Mouse (Mus musculus): Measurements from ENCODE around the gene Pip4p1. TPM values are rescaled to one million over a fixed set of nuclear protein-coding genes. Genes with fewer than 3 reads are reported as not detected.

The Pip4p1 gene
- polyA plus RNA-seq, 1 experiment from 2014 or later = 24.5 TPM

DNA sequence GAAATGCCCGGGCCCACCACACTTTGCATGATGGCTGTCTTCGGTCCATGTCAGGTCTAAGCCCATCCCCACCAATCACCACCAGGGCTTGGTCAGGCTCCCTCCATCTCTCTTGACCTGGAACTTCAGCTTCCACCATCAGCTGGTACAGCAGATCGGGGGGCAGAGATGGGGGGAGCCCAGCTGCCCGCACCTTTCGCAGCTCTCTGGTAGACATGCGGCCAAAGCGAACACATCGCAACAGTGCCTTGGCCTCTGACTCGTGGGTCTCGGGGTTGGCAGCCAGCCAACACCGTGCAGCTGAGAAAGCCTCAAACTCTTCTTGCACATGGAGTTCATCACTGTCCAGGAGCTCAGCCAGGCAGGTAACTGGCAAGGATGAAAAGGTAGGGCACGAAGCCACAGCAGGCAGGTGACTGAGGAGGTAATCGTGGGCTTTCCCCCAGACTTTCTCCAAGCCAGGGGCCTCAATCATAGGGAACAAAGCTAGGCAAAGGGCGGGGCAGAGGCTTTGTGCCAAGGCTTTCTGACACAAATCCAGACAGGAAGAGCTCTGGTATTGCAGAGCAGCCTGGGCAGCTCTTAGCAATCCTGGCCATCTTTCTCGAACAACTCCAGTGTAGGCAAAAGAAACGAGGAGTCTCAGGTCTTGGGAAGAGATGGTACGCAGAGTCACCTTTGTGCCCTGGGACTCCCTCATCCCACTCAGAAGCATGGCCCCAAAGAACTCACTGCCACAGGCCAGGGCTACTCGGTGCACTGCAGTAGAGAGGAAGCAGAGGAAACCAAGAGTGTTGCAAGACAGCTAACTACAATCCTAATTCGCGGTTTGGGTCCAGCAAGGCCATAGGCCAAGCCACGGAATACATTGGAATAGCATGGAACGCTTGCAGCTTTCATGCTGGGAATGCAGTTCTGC lies 37.9 kb downstream of the Pip4p1 start:
- 66% methylated on average over 22 of the region's 22 CpGs for WGBS (ENCODE audit: insufficient replicate concordance)
- Histone ChIP-seq H3K36me3 (replicated peaks) (no peaks in the 10 kb centered on the region), H3K4me2 (no peak overlapping the region), H3K9me3 (replicated peaks) (no peaks in the 10 kb centered on the region), H3K4me3 (replicated peaks) (no peak overlapping the region), H3K27ac (replicated peaks) (no peak overlapping the region), H3K4me1 (replicated peaks) (peaks cover 7% of the 10 kb centered on the region; the same call in 1 of the 2 replicates), H3K9ac (no peak overlapping the region), H3K27me3 (peaks cover 18% of the 10 kb centered on the region)
- no peak for ATAC-seq (ENCODE audit: insufficient read depth)

- H3K27me3 ChIP-seq = peaks cover 14% of the 10 kb centered on the region
- H3K36me3 ChIP-seq (replicated peaks) = no peaks in the 10 kb centered on the region
- H3K27ac ChIP-seq (replicated peaks) = no peak overlapping the region
- no peak overlapping the region for H3K4me2 ChIP-seq
- no peak overlapping the region for H3K4me3 ChIP-seq (replicated peaks)
- H3K9ac ChIP-seq = no peak overlapping the region
- no peaks in the 10 kb centered on the region for H3K9me3 ChIP-seq (replicated peaks)
- ATAC-seq (ENCODE audit: insufficient read depth) = no peak
- H3K4me1 ChIP-seq (replicated peaks) = peaks cover 7% of the 10 kb centered on the region; the same call in 1 of the 2 replicates
- WGBS (ENCODE audit: insufficient replicate concordance) = 61% methylated on average over 7 of the region's 7 CpGs
Measured at GRCm38 (mm10) chr14:50892091-50892490, 38.6 kb downstream of the Pip4p1 start.

DNA sequence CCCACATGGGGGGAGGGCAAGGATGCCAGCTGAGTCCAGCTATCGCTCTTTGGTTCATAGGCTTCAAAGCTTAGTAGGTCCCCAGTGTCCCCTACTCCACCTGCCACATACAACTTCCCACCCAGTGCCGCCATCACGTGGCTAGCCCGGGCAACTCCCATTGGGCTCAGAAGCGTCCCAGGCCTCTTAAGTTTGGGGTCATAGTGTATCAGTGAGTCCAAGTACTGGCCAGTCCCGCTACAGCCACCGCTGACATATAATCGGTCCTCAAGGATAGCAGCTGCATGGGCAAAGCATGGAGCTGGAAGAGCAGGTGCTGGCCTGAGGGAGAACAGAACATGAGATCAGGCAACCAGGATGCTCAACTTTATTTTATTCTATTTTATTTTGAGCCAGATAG lies 39.0 kb downstream of the Pip4p1 start:
- no peak overlapping the region for H3K27ac ChIP-seq (replicated peaks)
- no peak for ATAC-seq (ENCODE audit: insufficient read depth)
- 70% methylated on average over 8 of the region's 8 CpGs for WGBS (ENCODE audit: insufficient replicate concordance)

GRCm38 (mm10) chr14:50876236-50876950 lies 54.3 kb downstream of the Pip4p1 start:
- no peaks in the 10 kb centered on the region for H3K27me3 ChIP-seq
- no peak overlapping the region for H3K27ac ChIP-seq (replicated peaks)
- ATAC-seq (ENCODE audit: insufficient read depth) = no peak
- no peaks in the 10 kb centered on the region for H3K36me3 ChIP-seq (replicated peaks)
- no peaks in the 10 kb centered on the region for H3K9me3 ChIP-seq (replicated peaks)
- H3K4me2 ChIP-seq = no peak overlapping the region
- H3K4me3 ChIP-seq (replicated peaks) = no peak overlapping the region
- H3K9ac ChIP-seq = no peak overlapping the region
- no peaks in the 10 kb centered on the region for H3K4me1 ChIP-seq (replicated peaks)
- 63% methylated on average over 6 of the region's 6 CpGs for WGBS (ENCODE audit: insufficient replicate concordance)

More for the DNA sequence above, 39.0 kb downstream of the Pip4p1 start:
- Histone ChIP-seq H3K4me3 (replicated peaks) (no peak overlapping the region), H3K27me3 (peaks cover 9% of the 10 kb centered on the region), H3K36me3 (replicated peaks) (no peaks in the 10 kb centered on the region), H3K4me1 (replicated peaks) (peaks cover 4% of the 10 kb centered on the region; the same call in 1 of the 2 replicates), H3K4me2 (no peak overlapping the region), H3K9ac (no peak overlapping the region), H3K9me3 (replicated peaks) (no peaks in the 10 kb centered on the region)

Other genes with a start within 250 kb of the Pip4p1 start
- not detected in 2 replicates for gene Olfr747, start 237.7 kb downstream of the Pip4p1 start, polyA plus RNA-seq (2015; fragmentation: Nextera tagmentation; extraction: Ambion mirVana)
- not detected in 2 replicates for gene Olfr748, start 223.5 kb downstream of the Pip4p1 start, polyA plus RNA-seq (2015; fragmentation: Nextera tagmentation; extraction: Ambion mirVana)
- not detected in 2 replicates for gene Olfr749, start 185.8 kb downstream of the Pip4p1 start, polyA plus RNA-seq (2015; fragmentation: Nextera tagmentation; extraction: Ambion mirVana)
- 16.3 and 17.6 TPM in 2 replicates for gene Ttc5, start 145.3 kb downstream of the Pip4p1 start, polyA plus RNA-seq (2015; fragmentation: Nextera tagmentation; extraction: Ambion mirVana)
- not detected in 2 replicates for gene Ccnb1ip1, start 123.1 kb downstream of the Pip4p1 start, polyA plus RNA-seq (2015; fragmentation: Nextera tagmentation; extraction: Ambion mirVana)
- 25.7 and 28.0 TPM in 2 replicates for gene Parp2, start 123.0 kb downstream of the Pip4p1 start, polyA plus RNA-seq (2015; fragmentation: Nextera tagmentation; extraction: Ambion mirVana)
- 3.8 and 4.3 TPM in 2 replicates for gene Tep1, start 60.3 kb downstream of the Pip4p1 start, polyA plus RNA-seq (2015; fragmentation: Nextera tagmentation; extraction: Ambion mirVana)
- 0.13 and 0.20 TPM in 2 replicates for gene Klhl33, start 33.3 kb downstream of the Pip4p1 start, polyA plus RNA-seq (2015; fragmentation: Nextera tagmentation; extraction: Ambion mirVana)
- 54.7 and 57.7 TPM in 2 replicates for gene Osgep, start 6.0 kb downstream of the Pip4p1 start, polyA plus RNA-seq (2015; fragmentation: Nextera tagmentation; extraction: Ambion mirVana)
- 61.4 and 70.5 TPM in 2 replicates for gene Apex1, start 5.9 kb downstream of the Pip4p1 start, polyA plus RNA-seq (2015; fragmentation: Nextera tagmentation; extraction: Ambion mirVana)
- gene Pnp, start 226 bp upstream of the Pip4p1 start, polyA plus RNA-seq (2015; fragmentation: Nextera tagmentation; extraction: Ambion mirVana) = 80.6 and 83.3 TPM in 2 replicates
- not detected in 2 replicates for gene Gm49342, start 13.7 kb upstream of the Pip4p1 start, polyA plus RNA-seq (2015; fragmentation: Nextera tagmentation; extraction: Ambion mirVana)
- gene Pnp2, start 25.1 kb upstream of the Pip4p1 start, polyA plus RNA-seq (2015; fragmentation: Nextera tagmentation; extraction: Ambion mirVana) = 9.8 and 10.0 TPM in 2 replicates
- gene Rnase10, start 76.9 kb upstream of the Pip4p1 start, polyA plus RNA-seq (2015; fragmentation: Nextera tagmentation; extraction: Ambion mirVana) = 0.07 TPM in 1 of 2 replicates, not detected in the other
- not detected in 2 replicates for gene Rnase9, start 111.0 kb upstream of the Pip4p1 start, polyA plus RNA-seq (2015; fragmentation: Nextera tagmentation; extraction: Ambion mirVana)
- gene Rnase11, start 119.3 kb upstream of the Pip4p1 start, polyA plus RNA-seq (2015; fragmentation: Nextera tagmentation; extraction: Ambion mirVana) = not detected in 2 replicates
- gene Rnase12, start 126.8 kb upstream of the Pip4p1 start, polyA plus RNA-seq (2015; fragmentation: Nextera tagmentation; extraction: Ambion mirVana) = 1.2 and 1.7 TPM in 2 replicates
- not detected in 2 replicates for gene Olfr750, start 143.6 kb upstream of the Pip4p1 start, polyA plus RNA-seq (2015; fragmentation: Nextera tagmentation; extraction: Ambion mirVana)
- 23.0 and 23.7 TPM in 2 replicates for gene Rnase4, start 160.2 kb upstream of the Pip4p1 start, polyA plus RNA-seq (2015; fragmentation: Nextera tagmentation; extraction: Ambion mirVana)
- gene Ang, start 160.3 kb upstream of the Pip4p1 start, polyA plus RNA-seq (2015; fragmentation: Nextera tagmentation; extraction: Ambion mirVana) = 6.8 and 7.4 TPM in 2 replicates
- not detected in 2 replicates for gene Eddm3b, start 183.6 kb upstream of the Pip4p1 start, polyA plus RNA-seq (2015; fragmentation: Nextera tagmentation; extraction: Ambion mirVana)
- gene Rnase6, start 193.1 kb upstream of the Pip4p1 start, polyA plus RNA-seq (2015; fragmentation: Nextera tagmentation; extraction: Ambion mirVana) = 3.3 and 5.1 TPM in 2 replicates
- 0.12 and 0.39 TPM in 2 replicates for gene Rnase1, start 215.9 kb upstream of the Pip4p1 start, polyA plus RNA-seq (2015; fragmentation: Nextera tagmentation; extraction: Ambion mirVana)
- gene Rnase2b, start 231.4 kb upstream of the Pip4p1 start, polyA plus RNA-seq (2015; fragmentation: Nextera tagmentation; extraction: Ambion mirVana) = not detected in 2 replicates